Comparison of ENCODE assay signal across 18 mouse cellular contexts in genomic region chr12:55449048-55449447, GRCm38 (mm10).
"Had no signal": no experiment of that assay in that cellular context is flagged by ENCODE, and none has a peak within 500 bp of the region (broad histone marks: within the 10 kb centered on the region; RNA-seq: fewer than 3 reads in every experiment).

No protein-coding gene starts in this region.

- ATAC-seq: midbrain, embryonic 15.5 days had no signal

- H3K9me3 ChIP-seq: midbrain, embryonic 12.5 days; midbrain, embryonic 15.5 days; neural tube, embryonic 13.5 days; neural tube, embryonic 15.5 days had no signal

- H3K4me2 ChIP-seq: lung, embryonic 14.5 days; midbrain, embryonic 12.5 days; midbrain, embryonic 15.5 days; neural tube, embryonic 13.5 days; neural tube, embryonic 15.5 days had no signal

- H3K36me3 ChIP-seq: midbrain, embryonic 12.5 days; midbrain, embryonic 15.5 days; neural tube, embryonic 13.5 days; neural tube, embryonic 15.5 days had no signal

- H3K4me3 ChIP-seq: midbrain, embryonic 12.5 days; midbrain, embryonic 15.5 days; myocyte; neural tube, embryonic 13.5 days; neural tube, embryonic 15.5 days had no signal

- H3K9ac ChIP-seq: liver, embryonic 14.5 days; lung, embryonic 14.5 days; midbrain, embryonic 12.5 days; midbrain, embryonic 15.5 days; neural tube, embryonic 13.5 days; neural tube, embryonic 15.5 days had no signal

- H3K27ac ChIP-seq: liver, embryonic 14.5 days; midbrain, embryonic 12.5 days; midbrain, embryonic 15.5 days; neural tube, embryonic 13.5 days; neural tube, embryonic 15.5 days had no signal

- H3K27me3 ChIP-seq: midbrain, embryonic 12.5 days; midbrain, embryonic 15.5 days; neural tube, embryonic 13.5 days; neural tube, embryonic 15.5 days had no signal

- DNase-seq: lung, adult 18-20 months; lung, embryonic 14.5 days; lung, postnatal 10 days; lung, postnatal 4 days; retina, postnatal 1 day; right cerebral cortex, adult 18-20 months; right cerebral cortex, postnatal 25 days; right cerebral cortex, postnatal 4 days; spleen, adult 18-20 months; thymus, adult 18-20 months; thymus, postnatal 14 days; thymus, postnatal 36 days had no signal
